Mouse (Mus musculus) small intestine, adult 2 months (tissue): ENCODE data around the gene 4930539E08Rik. TPM values are rescaled to one million over a fixed set of nuclear protein-coding genes. Genes with fewer than 3 reads are reported as not detected.

Source experiments
- H3K27ac ChIP-seq: fragments of 200-500 bp; 2 replicates; pipeline ENCODE4 v1.5.1; 2012; ENCODE audit warnings: low read depth, low read length, control low read depth, inconsistent platforms; ENCODE audit not compliant: insufficient read depth
- H3K27me3 ChIP-seq: fragments of 200-500 bp; 2 replicates; pipeline ENCODE4 v1.6.1; 2012; ENCODE audit warnings: mild to moderate bottlenecking, moderate library complexity, low read length, inconsistent platforms; ENCODE audit not compliant: control insufficient read depth, insufficient read depth
- H3K36me3 ChIP-seq: fragments of 200-500 bp; 2 replicates; pipeline ENCODE4 v1.6.1; 2012; ENCODE audit warnings: mild to moderate bottlenecking, low read length, control low read depth, inconsistent platforms; ENCODE audit not compliant: control insufficient read depth, insufficient read depth
- H3K4me1 ChIP-seq: fragments of 200-500 bp; 2 replicates; pipeline ENCODE4 v1.6.1; 2012; ENCODE audit warnings: low read length, inconsistent platforms, mixed read lengths; ENCODE audit not compliant: control insufficient read depth, insufficient read depth, insufficient read length
- H3K4me3 ChIP-seq: fragments of 200-500 bp; 2 replicates; pipeline ENCODE4 v1.5.1; 2012; ENCODE audit warnings: low read depth, mild to moderate bottlenecking, control low read depth, inconsistent platforms, low read length, moderate library complexity
- CTCF ChIP-seq: fragments of 200-500 bp; IDR thresholded peaks from 2 replicates; pipeline ENCODE4 v1.5.1; 2012; ENCODE audit warnings: low read depth, mild to moderate bottlenecking, control low read depth, inconsistent platforms, low read length, moderate library complexity, mixed read lengths; ENCODE audit not compliant: insufficient replicate concordance, insufficient read length; ENCODE audit errors: extremely low read depth
- POLR2A ChIP-seq: fragments of 200-500 bp; IDR thresholded peaks from 2 replicates; pipeline ENCODE4 v1.6.1; 2012; ENCODE audit warnings: low read depth, mild to moderate bottlenecking, control low read depth, inconsistent platforms, low read length, moderate library complexity
- WGBS: fragments of 180-500 bp; shearing (Covaris S2); methylation state at CpG from one replicate; pipeline ENCODE4 v1.1.7; 2018; 5-methylcytosine and 5-hydroxymethylcytosine counted together
- polyA plus RNA-seq: library from polyadenylated mRNA; depleted of rRNA; stranded (reverse); fragments of >200 nt; gene quantifications from 2 replicates; pipeline ENCODE4 v1.2.3, GENCODE M21; 2012

Gene 4930539E08Rik
- polyA plus RNA-seq, 1 experiment = 94.4 TPM

GRCm38 (mm10) chr17:28921086-28921485, 6.0 kb upstream of the 4930539E08Rik start:
- Histone ChIP-seq H3K27me3 (no peaks in the 10 kb centered on the region), H3K36me3 (no peaks in the 10 kb centered on the region), H3K4me3 (peak overlapping the region; percentile 11; the same call in 1 of the 2 replicates), H3K27ac (peak overlapping the region; percentile 20; the same call in 1 of the 2 replicates), H3K4me1 (peaks cover 15% of the 10 kb centered on the region; the same call in 1 of the 2 replicates)
- WGBS = 26% methylated on average over 8 of the region's 8 CpGs
- TF ChIP-seq POLR2A = no peak
- no peak for TF ChIP-seq CTCF

GRCm38 (mm10) chr17:28916520-28916919, 1.4 kb upstream of the 4930539E08Rik start:
- H3K4me3 ChIP-seq = no peak overlapping the region
- H3K27me3 ChIP-seq = no peaks in the 10 kb centered on the region
- H3K36me3 ChIP-seq = no peaks in the 10 kb centered on the region
- 96% methylated on average over 1 of the region's 1 CpGs for WGBS
- H3K27ac ChIP-seq = no peak overlapping the region
- peaks cover 19% of the 10 kb centered on the region; the same call in 1 of the 2 replicates for H3K4me1 ChIP-seq
- TF ChIP-seq CTCF (no peak), POLR2A (no peak)

GRCm38 (mm10) chr17:28913940-28914339, 1.2 kb downstream of the 4930539E08Rik start:
- Histone ChIP-seq H3K4me1 (peaks cover 21% of the 10 kb centered on the region; the same call in 1 of the 2 replicates), H3K27ac (peak overlapping the region; percentile 84), H3K36me3 (0 out of 2 replicates have a peak, but pooled peaks cover 2% of the 10 kb centered on the region), H3K4me3 (peak overlapping the region; percentile 60), H3K27me3 (no peaks in the 10 kb centered on the region)
- no peak for TF ChIP-seq CTCF
- TF ChIP-seq POLR2A = no peak
- 29% methylated on average over 6 of the region's 6 CpGs for WGBS

GRCm38 (mm10) chr17:28913200-28913599, 1.9 kb downstream of the 4930539E08Rik start:
- Histone ChIP-seq H3K27me3 (no peaks in the 10 kb centered on the region), H3K36me3 (peaks cover 6% of the 10 kb centered on the region; the same call in 1 of the 2 replicates), H3K27ac (peak overlapping the region; percentile 84), H3K4me1 (peaks cover 21% of the 10 kb centered on the region; the same call in 1 of the 2 replicates), H3K4me3 (peak overlapping the region; percentile 42; the same call in 1 of the 2 replicates)
- 16% methylated on average over 5 of the region's 5 CpGs for WGBS
- TF ChIP-seq CTCF (no peak), POLR2A (no peak)

GRCm38 (mm10) chr17:28910139-28910538, 5.0 kb downstream of the 4930539E08Rik start:
- Histone ChIP-seq H3K4me3 (0 out of 2 replicates have a peak overlapping the region, but pooled peaks have one; percentile 2), H3K4me1 (peaks cover 21% of the 10 kb centered on the region; the same call in 1 of the 2 replicates), H3K27me3 (no peaks in the 10 kb centered on the region), H3K27ac (no peak overlapping the region), H3K36me3 (peaks cover 14% of the 10 kb centered on the region; the same call in 1 of the 2 replicates)
- WGBS = 31% methylated on average over 7 of the region's 7 CpGs
- TF ChIP-seq POLR2A (no peak), CTCF (peak; percentile 51; the same call in 1 of the 2 replicates)

- peak overlapping the region; percentile 21 for H3K4me3 ChIP-seq
- TF ChIP-seq CTCF (peak; percentile 55; the same call in 1 of the 2 replicates), POLR2A (no peak)
- H3K27me3 ChIP-seq = no peaks in the 10 kb centered on the region
- peaks cover 15% of the 10 kb centered on the region; the same call in 1 of the 2 replicates for H3K4me1 ChIP-seq
- WGBS = 35% methylated on average over 29 of the region's 29 CpGs
- H3K36me3 ChIP-seq = peaks cover 16% of the 10 kb centered on the region; the same call in 1 of the 2 replicates
- H3K27ac ChIP-seq = no peak overlapping the region
Measured at GRCm38 (mm10) chr17:28909252-28909941, 5.7 kb downstream of the 4930539E08Rik start.

- Histone ChIP-seq H3K36me3 (peaks cover 24% of the 10 kb centered on the region; the same call in 1 of the 2 replicates), H3K4me3 (no peak overlapping the region), H3K27me3 (no peaks in the 10 kb centered on the region), H3K4me1 (peaks cover 12% of the 10 kb centered on the region; the same call in 1 of the 2 replicates), H3K27ac (no peak overlapping the region)
- TF ChIP-seq CTCF (no peak), POLR2A (no peak)
- WGBS = 75% methylated on average over 7 of the region's 7 CpGs
Measured at GRCm38 (mm10) chr17:28907959-28908358, 7.2 kb downstream of the 4930539E08Rik start.
